Comparison of ENCODE assay signal across 35 mouse cellular contexts in the genomic region with DNA sequence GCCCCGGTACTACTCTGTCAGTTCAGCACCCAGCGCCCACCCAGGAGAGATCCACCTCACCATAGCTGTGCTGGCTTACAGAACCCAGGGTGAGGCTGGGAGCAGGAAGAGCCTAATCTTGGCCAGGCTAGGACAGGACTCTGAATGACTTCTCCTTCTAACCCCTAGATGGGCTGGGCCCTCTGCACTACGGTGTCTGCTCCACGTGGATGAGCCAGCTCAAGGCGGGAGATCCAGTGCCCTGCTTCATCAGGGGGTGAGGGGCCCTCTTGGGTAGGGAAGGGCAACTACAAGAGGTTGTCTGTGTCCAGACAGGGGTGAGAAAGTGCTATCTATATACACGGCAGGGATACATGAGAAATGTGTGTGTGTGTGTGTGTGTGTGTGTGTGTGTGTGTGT. TPM values are rescaled to one million over a fixed set of nuclear protein-coding genes. Genes with fewer than 3 reads are reported as not detected.
"Had no signal": no experiment of that assay in that cellular context is flagged by ENCODE, and none has a peak within 500 bp of the region (broad histone marks: within the 10 kb centered on the region; RNA-seq: fewer than 3 reads in every experiment).

No protein-coding gene starts in this region.

- H3K4me3 ChIP-seq: heart, embryonic 10.5 days; heart, embryonic 12.5 days; heart, embryonic 13.5 days; heart, embryonic 15.5 days; hindbrain, embryonic 10.5 days; hindbrain, embryonic 12.5 days; hindbrain, embryonic 13.5 days; hindbrain, embryonic 15.5 days; intestine, embryonic 15.5 days; kidney, embryonic 15.5 days; layer of hippocampus, adult 2 months had no signal

- DNase-seq: heart, postnatal 10 days; heart, postnatal 14 days; heart, postnatal 36 days; heart, postnatal 4 days; kidney, adult 11 months; kidney, adult 18-20 months; kidney, adult 2 months; kidney, adult 8-10 months; kidney, adult 9 months; kidney, postnatal 10 days; kidney, postnatal 14 days; kidney, postnatal 25 days; kidney, postnatal 36 days; kidney, postnatal 4 days; layer of hippocampus, adult 9-11 months; layer of hippocampus, postnatal 36 days had no signal

- H3K9ac ChIP-seq: heart, embryonic 12.5 days; heart, embryonic 13.5 days; heart, embryonic 15.5 days; hindbrain, embryonic 12.5 days; hindbrain, embryonic 13.5 days; hindbrain, embryonic 14.5 days; hindbrain, embryonic 15.5 days; intestine, embryonic 15.5 days; kidney, embryonic 15.5 days had no signal

- H3K9me3 ChIP-seq: heart, embryonic 10.5 days; heart, embryonic 12.5 days; heart, embryonic 13.5 days; heart, embryonic 15.5 days; hindbrain, embryonic 10.5 days; hindbrain, embryonic 12.5 days; hindbrain, embryonic 13.5 days; hindbrain, embryonic 15.5 days; intestine, embryonic 15.5 days; kidney, embryonic 15.5 days had no signal

- H3K27ac ChIP-seq: heart, embryonic 13.5 days; heart, embryonic 15.5 days; hindbrain, embryonic 10.5 days; hindbrain, embryonic 12.5 days; hindbrain, embryonic 13.5 days; hindbrain, embryonic 14.5 days; hindbrain, embryonic 15.5 days; hindbrain, postnatal 0 days; intestine, embryonic 15.5 days; kidney, embryonic 15.5 days; kidney, postnatal 0 days; layer of hippocampus, adult 2 months had no signal

- H3K36me3 ChIP-seq: heart, embryonic 12.5 days; heart, embryonic 15.5 days; hindbrain, embryonic 10.5 days; hindbrain, embryonic 12.5 days; hindbrain, embryonic 13.5 days; hindbrain, embryonic 15.5 days; intestine, embryonic 15.5 days; kidney, embryonic 15.5 days had no signal

RNA-seq across cellular contexts. Expression of a gene that starts 16.9 kb away (rescaled TPM):
- total RNA-seq: hematopoietic stem cell, adult 5-6 weeks had no signal

RNA-seq across cellular contexts. Expression of a gene that starts 31.7 kb away (rescaled TPM):
- total RNA-seq: heart, postnatal 36 days; hematopoietic stem cell, adult 5-6 weeks; layer of hippocampus, postnatal 10 days had no signal
- polyA plus RNA-seq: heart, embryonic 14.5 days; heart, embryonic 15.5 days; inflammation-experienced regulatory T-cells, adult 6 months; intestine, embryonic 14.5 days had no signal
